8 mouse cellular contexts compared by ENCODE assay signal in genomic region chr11:103361396-103362053, GRCm38 (mm10). TPM values are rescaled to one million over a fixed set of nuclear protein-coding genes. Genes with fewer than 3 reads are reported as not detected.
DNase-seq lines count a peak whose midpoint lies in the region; ATAC-seq and TF ChIP-seq lines count a peak whose summit lies in the region.

No protein-coding gene starts in this region.

- no peak overlapping the region; the same call in 1 of the 2 replicates for H3K27ac ChIP-seq in hindbrain, embryonic 10.5 days
- no peak overlapping the region for H3K27ac ChIP-seq in midbrain, postnatal 0 days (ENCODE audit: low read depth, low read length)

- peaks cover 56% of the 10 kb centered on the region for H3K36me3 ChIP-seq in G1E (replicated peaks)
- peaks cover 12% of the 10 kb centered on the region for H3K36me3 ChIP-seq in hindbrain, embryonic 10.5 days
- peaks cover 5% of the 10 kb centered on the region; the same call in 1 of the 2 replicates for H3K36me3 ChIP-seq in midbrain, postnatal 0 days (ENCODE audit: insufficient read depth, low read length)

- no peak for TF ChIP-seq CTCF in G1E (IDR thresholded peaks at IDR 0.05; ENCODE audit: low read depth, low read length)
- TF ChIP-seq CTCF in midbrain, postnatal 0 days (IDR thresholded peaks at IDR 0.05), result no peak

- peak overlapping the region; percentile 66 for H3K4me2 ChIP-seq in midbrain, postnatal 0 days (ENCODE audit: low read depth, low read length, poor library complexity, severe bottlenecking)

- no peak overlapping the region for H3K9ac ChIP-seq in midbrain, postnatal 0 days (replicated peaks; ENCODE audit: low read length, poor library complexity, severe bottlenecking)

- H3K4me1 ChIP-seq in G1E (ENCODE audit: insufficient read depth, low read depth, low read length), result peaks cover 57% of the 10 kb centered on the region
- H3K4me1 ChIP-seq in hindbrain, embryonic 10.5 days (replicated peaks), result peaks cover 66% of the 10 kb centered on the region
- peaks cover 9% of the 10 kb centered on the region; the same call in 1 of the 2 replicates for H3K4me1 ChIP-seq in midbrain, postnatal 0 days (ENCODE audit: insufficient read depth, low read length)

- 3% methylated on average over 25 of the region's 25 CpGs for WGBS in hindbrain, embryonic 10.5 days
- WGBS in midbrain, postnatal 0 days, result 4% methylated on average over 25 of the region's 25 CpGs

- peak overlapping the region; percentile 73; the same call in 1 of the 2 replicates for H3K4me3 ChIP-seq in G1E (ENCODE audit: low read depth, low read length)
- H3K4me3 ChIP-seq in hindbrain, embryonic 10.5 days, result peak overlapping the region; percentile 54
- peak overlapping the region; percentile 42; the same call in 1 of the 2 replicates for H3K4me3 ChIP-seq in midbrain, postnatal 0 days (ENCODE audit: low read depth, low read length)

- peaks cover 55% of the 10 kb centered on the region for H3K27me3 ChIP-seq in G1E (ENCODE audit: insufficient read depth, low read length)
- peaks cover 97% of the 10 kb centered on the region for H3K27me3 ChIP-seq in hindbrain, embryonic 10.5 days (ENCODE audit: insufficient read depth, poor library complexity, severe bottlenecking)
- H3K27me3 ChIP-seq in midbrain, postnatal 0 days (ENCODE audit: insufficient read depth, low read length), result peaks cover 41% of the 10 kb centered on the region

- ATAC-seq in G1E (ENCODE audit: extremely low read depth, insufficient number of reproducible peaks, low FRiP score, poor library complexity, severe bottlenecking), result no peak
- no peak for ATAC-seq in midbrain, postnatal 0 days (ENCODE audit: low FRiP score)

- peaks cover 15% of the 10 kb centered on the region for H3K9me3 ChIP-seq in G1E (replicated peaks)
- H3K9me3 ChIP-seq in hindbrain, embryonic 10.5 days, result no peaks in the 10 kb centered on the region
- H3K9me3 ChIP-seq in midbrain, postnatal 0 days (ENCODE audit: low read length), result no peaks in the 10 kb centered on the region

- peak; percentile 64 to 65 for DNase-seq in B cell, adult 2 months
- DNase-seq in G1E (ENCODE audit: low spot score) (no peak), liver (peak; percentile 32)
- DNase-seq in hindbrain, embryonic 10.5 days (ENCODE audit: low spot score), result peak; percentile 33
- no peak for DNase-seq in midbrain, postnatal 0 days (ENCODE audit: low spot score)
- no peak for DNase-seq in layer of hippocampus, adult 11-12 months (ENCODE audit: low spot score)
- DNase-seq in right cerebral cortex, postnatal 10 days (ENCODE audit: low spot score in 2 of 2), result no peak
- no peak for DNase-seq in right cerebral cortex, adult 2 months (ENCODE audit: low spot score in 2 of 2)

RNA-seq across cellular contexts. Expression of gene Arhgap27, which starts 2.0 kb away (rescaled TPM):
- total RNA-seq in G1E (2014; fragmentation: Nextera tagmentation), result 5.2 and 8.0 TPM in 2 replicates
- total RNA-seq in G1E (2017), result 11.2 and 12.6 TPM in 2 replicates
- 11.5 and 13.2 TPM in 2 replicates for polyA plus RNA-seq in G1E (2012)
- polyA plus RNA-seq in hindbrain, embryonic 10.5 days (2016; fragmentation: Nextera tagmentation; extraction: Ambion mirVana), result 4.8 and 5.1 TPM in 2 replicates
- total RNA-seq in midbrain, postnatal 0 days (2014; rRNA removed), result 7.6 and 7.9 TPM in 2 replicates
- 4.9 and 6.2 TPM in 2 replicates for polyA plus RNA-seq in midbrain, postnatal 0 days (2015; fragmentation: Nextera tagmentation; extraction: Ambion mirVana)

RNA-seq across cellular contexts. Expression of gene Plekhm1, which starts 51.0 kb away (rescaled TPM):
- total RNA-seq in G1E (2014; fragmentation: Nextera tagmentation), result 27.1 and 35.1 TPM in 2 replicates
- total RNA-seq in G1E (2017), result 8.9 and 9.4 TPM in 2 replicates
- polyA plus RNA-seq in G1E (2012), result 11.7 and 12.0 TPM in 2 replicates
- polyA plus RNA-seq in hindbrain, embryonic 10.5 days (2016; fragmentation: Nextera tagmentation; extraction: Ambion mirVana), result 9.4 and 11.6 TPM in 2 replicates
- total RNA-seq in midbrain, postnatal 0 days (2014; rRNA removed), result 7.8 and 9.2 TPM in 2 replicates
- 5.8 and 6.0 TPM in 2 replicates for polyA plus RNA-seq in midbrain, postnatal 0 days (2015; fragmentation: Nextera tagmentation; extraction: Ambion mirVana)

Comparison
In these comparisons a context has a peak if more than half of its experiments do, and no peak if none do; other contexts are left out.
1. DNase-seq: peak in B cell, adult 2 months (2 of 2), hindbrain, embryonic 10.5 days (single experiment) and liver (single experiment); none in G1E (single experiment), midbrain, postnatal 0 days (single experiment), layer of hippocampus, adult 11-12 months (single experiment), right cerebral cortex, postnatal 10 days (0 of 2) and right cerebral cortex, adult 2 months (0 of 2).
2. Peak in every context shown above with its lines, with median percentiles within 50 percentile points of each other: H3K4me3 ChIP-seq.